Mouse (Mus musculus) spleen, adult 2 months (tissue): ENCODE measurements around the gene P4hb. TPM values are rescaled to one million over a fixed set of nuclear protein-coding genes. Genes with fewer than 3 reads are reported as not detected.
A peak's percentile ranks its signal among the peaks of the same experiment; 100 is the strongest.

ENCODE experiments used
- DNase-seq, 2 experiments: peaks; one replicate each; pipeline versions ENCODE4 v3.0.0 to v3.0.0-alpha.2; 2012 to 2021; ENCODE audit warnings: low spot score in 2 of 2, low read depth in 1 of 2
- H3K27ac ChIP-seq: fragments of 200-500 bp; 2 replicates; pipeline ENCODE4 v1.5.1; 2012; ENCODE audit warnings: low read length, inconsistent platforms; ENCODE audit not compliant: insufficient read depth
- H3K27me3 ChIP-seq: fragments of 200-500 bp; 2 replicates; pipeline ENCODE4 v1.6.1; 2012; ENCODE audit warnings: mild to moderate bottlenecking, moderate library complexity, low read length, inconsistent platforms; ENCODE audit not compliant: control insufficient read depth, insufficient read depth
- H3K36me3 ChIP-seq: fragments of 200-500 bp; 2 replicates; pipeline ENCODE4 v1.6.1; 2012; ENCODE audit warnings: mild to moderate bottlenecking, low read length, inconsistent platforms; ENCODE audit not compliant: control insufficient read depth, insufficient read depth
- H3K4me1 ChIP-seq: fragments of 200-500 bp; 2 replicates; pipeline ENCODE4 v1.6.1; 2011; ENCODE audit warnings: inconsistent platforms; ENCODE audit not compliant: control insufficient read depth, insufficient read depth, insufficient read length
- H3K4me3 ChIP-seq: fragments of 200-500 bp; 2 replicates; pipeline ENCODE4 v1.5.1; 2011; ENCODE audit warnings: mild to moderate bottlenecking, inconsistent platforms; ENCODE audit not compliant: insufficient read depth, insufficient read length; ENCODE audit errors: extremely low read depth
- CTCF ChIP-seq: fragments of 200-500 bp; IDR thresholded peaks from 2 replicates; pipeline ENCODE4 v1.5.1; 2011; ENCODE audit warnings: mild to moderate bottlenecking, inconsistent platforms; ENCODE audit not compliant: insufficient read depth, insufficient read length, insufficient replicate concordance; ENCODE audit errors: extremely low read depth
- POLR2A ChIP-seq: fragments of 200-500 bp; IDR thresholded peaks from 2 replicates; pipeline ENCODE4 v1.6.1; 2011; ENCODE audit warnings: low read depth, low read length, inconsistent platforms
- WGBS: fragments of 180-500 bp; shearing (Covaris S2); methylation state at CpG from one replicate; pipeline ENCODE4 v1.1.7; 2018; 5-methylcytosine and 5-hydroxymethylcytosine counted together
- polyA plus RNA-seq: library from polyadenylated mRNA; depleted of rRNA; stranded (reverse); fragments of >200 nt; gene quantifications from 2 replicates; pipeline ENCODE4 v1.2.3, GENCODE M21; 2012

The P4hb gene
- polyA plus RNA-seq, 1 experiment: 79.2 TPM

DNA sequence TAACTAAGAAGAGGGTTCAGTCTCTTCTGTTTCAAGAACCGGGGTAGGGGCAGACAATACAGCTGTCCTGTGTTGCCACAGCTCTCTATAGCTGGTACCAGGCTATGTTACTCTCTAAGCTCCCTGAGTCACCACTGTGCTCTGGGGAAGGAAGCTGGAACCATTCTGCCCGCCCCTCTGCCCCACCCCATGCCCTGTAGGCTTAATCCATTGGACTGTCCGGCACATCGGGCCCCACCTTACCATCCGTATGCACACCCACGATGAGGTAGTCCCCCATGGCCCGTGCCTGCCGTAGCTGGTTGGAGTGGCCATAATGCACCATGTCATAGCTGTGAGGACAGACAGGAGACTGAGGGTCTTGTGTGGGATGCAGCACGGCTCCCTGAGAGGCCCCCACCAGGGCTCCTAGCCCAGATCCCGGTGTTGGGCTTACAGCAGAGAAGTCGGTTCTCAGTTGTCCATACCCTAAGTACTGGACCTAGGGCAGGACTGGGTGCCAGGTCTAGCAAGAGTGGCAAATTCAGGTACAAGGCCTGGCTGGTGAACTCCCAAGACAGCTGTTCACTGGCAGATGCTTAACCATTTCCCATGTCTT, 42.7 kb upstream of the P4hb start:
- peaks cover 6% of the 10 kb centered on the region; the same call in 1 of the 2 replicates for H3K4me1 ChIP-seq
- no peak overlapping the region for H3K4me3 ChIP-seq
- no peak for DNase-seq
- 86% methylated on average over 11 of the region's 11 CpGs for WGBS
- H3K27ac ChIP-seq: no peak overlapping the region
- H3K27me3 ChIP-seq: no peaks in the 10 kb centered on the region
- no peak for TF ChIP-seq CTCF
- no peak for TF ChIP-seq POLR2A
- H3K36me3 ChIP-seq: peaks cover 30% of the 10 kb centered on the region

DNA sequence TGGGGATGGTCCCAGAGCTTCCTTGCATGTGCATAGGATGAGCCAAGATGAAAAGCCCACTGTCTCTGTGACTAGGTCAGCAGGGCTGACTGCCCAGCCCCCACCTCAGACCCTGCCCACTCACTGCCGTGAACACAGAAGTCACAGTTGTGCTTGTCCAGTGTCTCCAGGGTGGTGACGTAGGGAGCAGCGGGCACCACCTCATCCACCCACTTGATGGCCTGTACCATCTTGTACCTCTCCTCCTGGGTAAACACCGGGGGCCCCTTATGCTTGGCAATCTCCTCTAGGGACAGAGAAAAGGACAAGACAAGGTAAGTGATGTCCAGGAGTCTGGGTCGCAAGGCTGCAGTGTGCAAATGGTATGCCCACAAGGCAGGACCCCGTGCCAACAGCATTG, 42.1 kb upstream of the P4hb start:
- TF ChIP-seq POLR2A (no peak), CTCF (no peak)
- Histone ChIP-seq H3K36me3 (peaks cover 26% of the 10 kb centered on the region), H3K27me3 (no peaks in the 10 kb centered on the region), H3K4me3 (no peak overlapping the region), H3K27ac (no peak overlapping the region), H3K4me1 (peaks cover 6% of the 10 kb centered on the region; the same call in 1 of the 2 replicates)
- 97% methylated on average over 6 of the region's 6 CpGs for WGBS
- DNase-seq: no peak

DNA sequence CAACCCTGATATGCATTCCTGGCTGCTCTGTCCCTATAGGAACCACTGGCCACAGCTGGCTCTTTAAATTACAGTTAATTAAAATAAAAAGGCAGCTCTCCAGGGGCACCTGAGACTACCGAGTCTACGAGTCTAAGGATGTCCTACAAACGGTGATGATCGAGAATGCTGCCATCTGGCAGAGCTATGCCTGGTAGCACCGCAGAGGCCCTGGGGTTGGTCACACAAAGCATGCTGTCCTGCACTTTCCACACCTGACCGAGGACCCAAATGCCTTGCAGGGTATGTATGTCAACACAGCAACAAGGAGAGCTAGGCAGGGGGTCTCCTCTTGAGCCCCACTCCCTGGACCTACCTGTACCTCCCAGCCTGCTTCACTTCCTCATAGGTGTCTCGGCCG, 40.9 kb upstream of the P4hb start:
- TF ChIP-seq POLR2A: no peak
- no peak for TF ChIP-seq CTCF
- no peak for DNase-seq
- H3K36me3 ChIP-seq: peaks cover 18% of the 10 kb centered on the region
- H3K27ac ChIP-seq: no peak overlapping the region
- no peaks in the 10 kb centered on the region for H3K27me3 ChIP-seq
- H3K4me1 ChIP-seq: peaks cover 6% of the 10 kb centered on the region; the same call in 1 of the 2 replicates
- H3K4me3 ChIP-seq: no peak overlapping the region
- WGBS: 87% methylated on average over 8 of the region's 8 CpGs

DNA sequence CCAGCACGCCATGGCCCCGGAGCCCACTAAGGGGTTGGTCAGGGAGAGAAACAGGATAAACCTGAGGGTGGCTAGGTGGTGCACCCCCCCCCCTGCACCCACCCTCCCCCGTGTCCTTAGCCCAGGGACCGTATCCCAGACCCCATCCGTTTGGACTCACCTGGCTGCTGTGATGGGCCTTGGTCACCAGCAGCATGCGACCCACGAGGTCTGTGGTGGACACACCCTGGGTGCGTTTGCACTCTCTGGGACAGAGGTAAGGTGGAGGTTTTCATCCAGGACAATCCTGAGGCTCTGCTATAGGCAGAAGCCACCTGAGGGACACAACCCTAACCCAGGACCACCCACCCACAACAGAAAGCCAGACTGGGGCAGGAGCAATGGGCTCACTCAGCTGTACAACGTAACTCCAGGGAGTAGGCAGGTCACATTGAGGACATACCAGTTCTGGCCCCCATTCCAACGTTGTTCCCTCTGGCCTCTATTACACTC, 40.5 kb upstream of the P4hb start:
- Histone ChIP-seq H3K27me3 (no peaks in the 10 kb centered on the region), H3K36me3 (peaks cover 14% of the 10 kb centered on the region), H3K4me1 (peaks cover 6% of the 10 kb centered on the region; the same call in 1 of the 2 replicates), H3K4me3 (no peak overlapping the region), H3K27ac (no peak overlapping the region)
- TF ChIP-seq CTCF (no peak), POLR2A (no peak)
- DNase-seq: no peak
- 91% methylated on average over 10 of the region's 10 CpGs for WGBS

DNA sequence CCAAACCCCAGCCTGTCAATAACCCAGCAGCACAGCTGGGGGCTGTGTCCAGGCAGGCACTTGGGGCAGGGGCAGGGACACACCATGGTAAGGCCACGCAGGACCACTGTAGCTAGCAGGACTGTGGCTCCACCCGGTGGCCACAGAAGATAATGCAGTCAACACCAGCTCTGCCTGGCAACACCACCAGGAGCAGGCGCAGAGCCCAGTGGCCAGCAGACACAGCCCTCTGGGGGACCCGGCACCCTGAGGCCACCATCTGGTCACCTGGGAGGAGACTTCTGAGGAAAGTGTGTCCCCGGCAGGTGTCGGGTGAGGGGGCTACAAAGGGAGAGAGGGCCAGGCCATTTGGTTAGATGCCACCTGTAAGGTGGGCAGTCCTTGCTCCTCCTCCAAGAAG, 39.7 kb upstream of the P4hb start:
- DNase-seq: peak in 1 of 2 experiments; percentile 68
- H3K4me3 ChIP-seq: no peak overlapping the region

GRCm38 (mm10) chr11:120610477-120611046, 37.5 kb upstream of the P4hb start:
- H3K27me3 ChIP-seq: no peaks in the 10 kb centered on the region
- no peak overlapping the region for H3K4me3 ChIP-seq
- peaks cover 9% of the 10 kb centered on the region for H3K36me3 ChIP-seq
- H3K4me1 ChIP-seq: no peaks in the 10 kb centered on the region
- no peak for DNase-seq
- 90% methylated on average over 9 of the region's 9 CpGs for WGBS
- H3K27ac ChIP-seq: no peak overlapping the region
- no peak for TF ChIP-seq CTCF
- TF ChIP-seq POLR2A: no peak

More for the DNA sequence above, 39.7 kb upstream of the P4hb start:
- H3K27ac ChIP-seq: no peak overlapping the region
- peak; percentile 88; the same call in 1 of the 2 replicates for TF ChIP-seq CTCF
- TF ChIP-seq POLR2A: no peak
- 60% methylated on average over 6 of the region's 6 CpGs for WGBS
- peaks cover 6% of the 10 kb centered on the region; the same call in 1 of the 2 replicates for H3K4me1 ChIP-seq
- peaks cover 9% of the 10 kb centered on the region for H3K36me3 ChIP-seq
- H3K27me3 ChIP-seq: no peaks in the 10 kb centered on the region

DNA sequence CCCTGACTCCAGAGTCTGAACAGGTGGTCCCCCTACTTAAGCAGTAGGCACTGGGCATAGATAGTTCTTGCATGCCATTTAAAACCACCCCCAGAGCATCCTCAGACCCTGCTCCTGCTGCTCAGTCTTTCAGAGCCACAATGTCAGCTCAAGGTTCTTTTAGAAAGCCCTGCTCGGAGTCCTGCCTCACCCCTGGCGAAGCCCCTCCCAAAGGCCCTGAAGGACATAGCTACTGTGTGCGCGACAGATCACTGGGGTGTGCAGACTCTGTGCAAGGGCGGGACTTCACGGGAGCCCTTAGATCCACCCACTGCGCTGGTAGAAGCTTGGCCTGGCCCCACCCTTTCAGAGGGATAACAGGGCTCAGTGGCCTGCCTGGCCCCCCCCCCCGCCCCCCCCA, 36.2 kb upstream of the P4hb start:
- Histone ChIP-seq H3K27ac (no peak overlapping the region), H3K27me3 (no peaks in the 10 kb centered on the region), H3K4me3 (no peak overlapping the region), H3K36me3 (peaks cover 13% of the 10 kb centered on the region), H3K4me1 (no peaks in the 10 kb centered on the region)
- TF ChIP-seq POLR2A (no peak), CTCF (no peak)
- DNase-seq: no peak
- WGBS: 64% methylated on average over 8 of the region's 8 CpGs
